Mouse (Mus musculus) frontal cortex, postnatal 36 days (tissue): ENCODE measurements at regions not wholly inside any gene's neighbourhood (a gene's known extent, or its start where the extent isn't known, plus 50 kb on each side); places are given as distances from the start of the nearest gene placed in this dataset.

Source experiments
- DNase-seq, 2 experiments: peaks; one replicate each; pipeline ENCODE4 v3.0.0; 2022; ENCODE audit warnings: low spot score in 2 of 2

GRCm38 (mm10) chr7:70003200-70003986, 363.1 kb downstream of the Nr2f2 start:
- no peak for DNase-seq

GRCm38 (mm10) chr7:69998756-69999155, 367.8 kb downstream of the Nr2f2 start:
- no peak for DNase-seq

GRCm38 (mm10) chr7:69994540-69995303, 371.8 kb downstream of the Nr2f2 start:
- DNase-seq: no peak

- DNase-seq: no peak
Measured at GRCm38 (mm10) chr7:69992383-69993327, 373.9 kb downstream of the Nr2f2 start.

- DNase-seq: no peak
Measured at GRCm38 (mm10) chr7:69991982-69992381, 374.6 kb downstream of the Nr2f2 start.

GRCm38 (mm10) chr7:69988704-69989103, 377.8 kb downstream of the Nr2f2 start:
- no peak for DNase-seq

- DNase-seq: no peak
Measured at GRCm38 (mm10) chr7:69981301-69981700, 385.2 kb downstream of the Nr2f2 start.

GRCm38 (mm10) chr7:69976369-69976768, 390.2 kb downstream of the Nr2f2 start:
- DNase-seq: no peak

- DNase-seq: no peak
Measured at GRCm38 (mm10) chr7:69964002-69964401, 402.5 kb downstream of the Nr2f2 start.

- no peak for DNase-seq
Measured at GRCm38 (mm10) chr7:69950221-69950670, 416.3 kb downstream of the Nr2f2 start.

- DNase-seq: no peak
Measured at GRCm38 (mm10) chr7:69949647-69950121, 416.9 kb downstream of the Nr2f2 start.

GRCm38 (mm10) chr7:69946396-69946795, 420.1 kb downstream of the Nr2f2 start:
- no peak for DNase-seq

- no peak for DNase-seq
Measured at GRCm38 (mm10) chr7:69941881-69942280, 424.7 kb downstream of the Nr2f2 start.

GRCm38 (mm10) chr7:69925261-69925660, 441.3 kb downstream of the Nr2f2 start:
- no peak for DNase-seq

GRCm38 (mm10) chr7:69924551-69924950, 442.0 kb downstream of the Nr2f2 start:
- DNase-seq: no peak

- no peak for DNase-seq
Measured at GRCm38 (mm10) chr7:69911760-69912159, 454.8 kb downstream of the Nr2f2 start.

- DNase-seq: no peak
Measured at GRCm38 (mm10) chr7:69890503-69891061, 476.0 kb downstream of the Nr2f2 start.

- no peak for DNase-seq
Measured at GRCm38 (mm10) chr7:69888251-69888650, 478.3 kb downstream of the Nr2f2 start.

- no peak for DNase-seq
Measured at GRCm38 (mm10) chr7:69877031-69877430, 489.5 kb downstream of the Nr2f2 start.

GRCm38 (mm10) chr7:69865801-69866200, 500.7 kb downstream of the Nr2f2 start:
- no peak for DNase-seq

- DNase-seq: peak in 1 of 2 experiments; percentile 6
Measured at GRCm38 (mm10) chr7:69844631-69845324, 521.8 kb downstream of the Nr2f2 start.
